Mouse (Mus musculus) mature B cell (primary cell): Measurements from ENCODE around the gene Eif4e3.

Source experiments
- in situ Hi-C: fragments of 300-500 bp; cut with MboI; formaldehyde crosslinking; loops from 2 replicates; pipeline ENCODE4 v1.14.3; 2019

Eif4e3 gene

GRCm38 (mm10) chr6:99666318-99667171 is at the start of gene Eif4e3, which contains the start of gene Gm20696:
Gene Eif4e3, minus strand, starts transcription at chr6:99666771.
Gene Gm20696, minus strand, starts transcription at chr6:99666797.
- in situ Hi-C loops: no loop called here

GRCm38 (mm10) chr6:99715913-99716312 is 49.3 kb upstream of the Eif4e3 start:
- in situ Hi-C loops: no loop called here

- in situ Hi-C loops: no loop called here
These were observed 48.6 kb upstream of the Eif4e3 start for GRCm38 (mm10) chr6:99715191-99715590.

- in situ Hi-C loops: no loop called here
These were observed 46.7 kb upstream of the Eif4e3 start for GRCm38 (mm10) chr6:99713256-99713655.

GRCm38 (mm10) chr6:99711576-99712101 is 45.1 kb upstream of the Eif4e3 start:
- in situ Hi-C loops: no loop called here

GRCm38 (mm10) chr6:99700484-99700883 is 33.9 kb upstream of the Eif4e3 start:
- in situ Hi-C loops: no loop called here

GRCm38 (mm10) chr6:99692916-99693841 is 26.6 kb upstream of the Eif4e3 start:
- in situ Hi-C loops: no loop called here

- in situ Hi-C loops: no loop called here
These were observed 25.8 kb upstream of the Eif4e3 start, which contains the start of gene Gpr27 for GRCm38 (mm10) chr6:99692206-99692915. Gene Gpr27, plus strand, starts transcription at chr6:99692679.

GRCm38 (mm10) chr6:99691666-99692205 is 25.2 kb upstream of the Eif4e3 start:
- in situ Hi-C loops: no loop called here

GRCm38 (mm10) chr6:99688513-99688912 is 21.9 kb upstream of the Eif4e3 start:
- in situ Hi-C loops: no loop called here

GRCm38 (mm10) chr6:99684899-99685298 is 18.3 kb upstream of the Eif4e3 start:
- in situ Hi-C loops: no loop called here

- in situ Hi-C loops: no loop called here
These were observed 17.4 kb upstream of the Eif4e3 start for GRCm38 (mm10) chr6:99683974-99684373.

- in situ Hi-C loops: no loop called here
These were observed 11.5 kb upstream of the Eif4e3 start for GRCm38 (mm10) chr6:99678108-99678507.

GRCm38 (mm10) chr6:99677325-99677724 is 10.8 kb upstream of the Eif4e3 start:
- in situ Hi-C loops: no loop called here

- in situ Hi-C loops: no loop called here
These were observed 7.9 kb upstream of the Eif4e3 start for GRCm38 (mm10) chr6:99674482-99674881.

- in situ Hi-C loops: no loop called here
These were observed 5.2 kb upstream of the Eif4e3 start for GRCm38 (mm10) chr6:99671768-99672167.

- in situ Hi-C loops: no loop called here
These were observed 4.0 kb upstream of the Eif4e3 start for GRCm38 (mm10) chr6:99670481-99671119.

GRCm38 (mm10) chr6:99669481-99670325 is 3.1 kb upstream of the Eif4e3 start:
- in situ Hi-C loops: no loop called here

- in situ Hi-C loops: no loop called here
These were observed 719 bp upstream of the Eif4e3 start for GRCm38 (mm10) chr6:99667290-99667689.
